Mouse (Mus musculus) adrenal gland, postnatal 4 days (tissue): ENCODE measurements around the gene Fbxo11. TPM values are rescaled to one million over a fixed set of nuclear protein-coding genes. Genes with fewer than 3 reads are reported as not detected.

Experiments
- DNase-seq, 2 experiments: peaks; one replicate each; pipeline ENCODE4 v3.0.0; 2021 to 2022; ENCODE audit warnings: low spot score in 2 of 2, mixed read lengths in 2 of 2
- long read RNA-seq, 2 experiments: library from polyadenylated mRNA; stranded (forward); transcript quantifications; one replicate each; pipeline ENCODE4 v2.0.0; 2021
- total RNA-seq, 2 experiments: library from RNA; stranded (reverse); gene quantifications; 2 replicates each; pipeline ENCODE4 v1.2.3; 2021

Fbxo11 gene
- 10 to 100 TPM; 74.0 to 76.3 TPM for total RNA-seq
- long read RNA-seq, experiment 1, full-length matches to known transcripts: 1 of 4 reads
- long read RNA-seq, experiment 1, partial matches to known transcripts: 1 of 4 reads
- long read RNA-seq, experiment 1, other reads (novel, unspliced or antisense): 2 of 4 reads
- long read RNA-seq, experiment 2, full-length matches to known transcripts: 5 of 18 reads
- long read RNA-seq, experiment 2, partial matches to known transcripts: 5 of 18 reads
- long read RNA-seq, experiment 2, other reads (novel, unspliced or antisense): 8 of 18 reads

DNA sequence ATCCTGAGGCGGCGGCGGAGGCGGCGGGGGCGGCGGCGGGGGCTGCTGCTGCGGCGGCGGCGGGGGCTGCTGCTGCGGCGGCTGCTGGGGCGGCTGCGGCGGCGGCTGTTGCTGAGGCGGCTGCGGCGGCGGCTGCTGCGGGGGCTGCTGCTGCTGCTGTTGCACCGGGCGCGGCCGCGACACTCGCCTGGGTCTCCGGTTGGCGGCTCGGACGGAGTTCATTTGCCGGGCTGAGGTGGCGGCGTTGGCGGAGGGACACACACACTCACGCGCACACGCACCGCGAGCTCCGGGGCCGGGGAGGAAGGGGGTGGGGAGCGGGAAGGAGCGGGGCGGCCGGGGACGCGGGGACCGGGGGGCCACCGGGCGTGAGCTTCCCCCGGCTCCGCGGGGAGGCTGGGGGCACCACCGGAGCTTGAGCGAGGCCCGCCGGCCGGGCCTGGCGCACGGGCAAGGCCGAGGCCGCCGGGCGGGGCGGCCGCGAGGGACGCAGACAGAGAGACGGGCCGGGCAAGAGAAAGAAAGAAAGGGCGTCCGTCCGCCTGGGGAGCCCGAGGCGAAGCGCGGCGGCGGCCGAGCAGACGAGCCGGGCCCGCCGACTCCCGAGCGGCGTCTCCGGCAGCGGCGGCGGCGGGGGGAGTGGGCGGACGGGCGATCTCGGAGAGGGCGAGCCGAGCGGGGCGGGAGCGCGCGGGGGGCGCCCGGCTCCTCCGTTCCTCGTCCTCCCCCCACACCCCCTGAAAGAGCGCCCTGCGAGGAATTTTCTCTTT is at the start of gene Fbxo11:
Gene Fbxo11, minus strand, starts transcription at position 261 of the 770 bp plus-strand sequence.
- peak; percentile 20 to 32 for DNase-seq

DNA sequence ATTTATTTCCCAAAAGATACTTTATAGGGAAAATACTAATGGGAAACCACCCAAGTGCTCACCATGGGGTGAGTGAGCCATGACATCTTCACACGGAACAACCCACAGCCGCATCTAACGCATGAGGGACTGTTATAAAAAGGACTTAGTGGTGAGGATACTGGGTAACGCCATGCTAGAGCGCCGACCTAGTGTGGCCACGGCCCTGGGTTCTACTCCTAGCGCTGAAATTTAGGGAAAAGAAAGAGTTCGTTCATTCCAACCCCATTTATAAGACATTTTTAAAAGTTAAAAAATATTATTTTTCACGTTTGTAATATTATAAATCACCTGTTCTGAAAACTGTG is 48.8 kb upstream of the Fbxo11 start:
- DNase-seq: no peak

DNA sequence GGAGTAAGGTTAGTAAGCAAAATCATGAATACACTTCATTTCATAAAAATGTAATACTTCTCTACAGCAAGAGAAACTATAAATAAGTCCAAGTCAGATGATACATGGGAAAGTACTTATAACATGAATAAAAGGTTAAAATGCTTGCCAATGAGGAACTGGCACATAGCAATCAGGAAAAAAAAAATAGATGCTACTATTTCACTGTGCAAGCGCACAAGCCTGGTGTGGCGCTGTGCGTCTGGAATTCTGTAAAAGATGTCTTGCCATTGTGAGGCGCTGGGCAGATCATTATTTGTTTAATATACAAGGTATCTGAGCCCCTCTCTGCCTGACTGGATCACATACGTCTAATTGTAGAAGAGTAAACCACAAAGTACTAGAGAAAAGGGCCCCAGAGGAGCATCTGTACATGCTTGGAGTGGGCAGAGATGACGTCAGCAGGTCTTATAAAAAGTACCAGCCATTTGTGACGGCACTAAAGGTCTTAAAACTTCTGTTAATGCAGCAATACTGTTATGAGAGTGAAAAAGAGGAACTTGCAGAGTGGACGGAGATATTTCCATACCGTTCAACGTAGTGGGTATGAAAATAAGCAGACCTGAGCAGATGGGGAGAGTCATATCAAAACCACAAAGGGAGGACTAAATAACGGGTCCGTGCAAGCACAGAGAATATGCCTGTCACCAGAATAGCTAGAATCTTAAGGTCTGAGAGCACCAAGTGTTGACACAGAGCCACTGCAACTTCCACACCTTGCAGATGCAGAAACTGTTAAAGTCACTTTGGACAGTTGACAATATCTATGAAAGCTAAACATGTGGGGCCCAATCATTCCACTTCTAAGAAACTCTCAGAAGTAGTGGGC is 48.2 kb upstream of the Fbxo11 start:
- no peak for DNase-seq

DNA sequence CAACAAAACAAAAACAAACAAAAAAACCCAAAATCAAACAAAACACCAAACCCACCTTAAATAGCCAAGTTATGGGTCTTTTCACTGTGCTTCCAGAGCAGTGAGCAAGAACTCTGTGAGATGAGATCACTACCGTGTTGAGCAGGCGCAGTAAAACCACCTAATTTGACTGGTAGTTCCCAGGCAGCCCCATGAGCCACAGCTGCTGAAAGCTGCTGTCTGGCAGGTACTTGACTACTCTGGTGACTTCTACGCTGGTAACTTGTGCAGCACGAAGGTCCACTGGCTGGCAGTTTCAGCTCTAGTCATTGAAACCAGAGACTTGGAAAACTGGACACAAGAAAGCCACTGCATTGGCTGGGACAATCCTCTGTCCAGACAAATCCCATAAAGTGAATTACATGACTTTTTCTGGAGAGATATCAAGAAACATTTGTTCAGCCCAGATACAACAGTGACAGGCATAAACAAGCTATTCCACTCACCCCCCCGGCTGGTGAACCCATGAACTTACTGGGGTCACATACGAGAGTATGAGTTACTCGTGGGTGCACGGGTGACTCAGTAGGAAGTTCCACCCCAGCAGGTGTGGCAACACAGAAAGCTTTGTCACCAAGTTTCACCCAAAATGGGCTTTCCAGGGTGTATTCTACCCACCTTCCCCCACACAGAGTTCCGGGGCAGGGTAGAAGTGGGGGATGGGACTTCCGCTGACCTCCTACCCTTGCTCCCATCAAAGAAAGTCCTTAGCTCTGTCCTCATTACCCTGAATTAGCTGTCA is 47.0 kb upstream of the Fbxo11 start:
- DNase-seq: no peak

DNA sequence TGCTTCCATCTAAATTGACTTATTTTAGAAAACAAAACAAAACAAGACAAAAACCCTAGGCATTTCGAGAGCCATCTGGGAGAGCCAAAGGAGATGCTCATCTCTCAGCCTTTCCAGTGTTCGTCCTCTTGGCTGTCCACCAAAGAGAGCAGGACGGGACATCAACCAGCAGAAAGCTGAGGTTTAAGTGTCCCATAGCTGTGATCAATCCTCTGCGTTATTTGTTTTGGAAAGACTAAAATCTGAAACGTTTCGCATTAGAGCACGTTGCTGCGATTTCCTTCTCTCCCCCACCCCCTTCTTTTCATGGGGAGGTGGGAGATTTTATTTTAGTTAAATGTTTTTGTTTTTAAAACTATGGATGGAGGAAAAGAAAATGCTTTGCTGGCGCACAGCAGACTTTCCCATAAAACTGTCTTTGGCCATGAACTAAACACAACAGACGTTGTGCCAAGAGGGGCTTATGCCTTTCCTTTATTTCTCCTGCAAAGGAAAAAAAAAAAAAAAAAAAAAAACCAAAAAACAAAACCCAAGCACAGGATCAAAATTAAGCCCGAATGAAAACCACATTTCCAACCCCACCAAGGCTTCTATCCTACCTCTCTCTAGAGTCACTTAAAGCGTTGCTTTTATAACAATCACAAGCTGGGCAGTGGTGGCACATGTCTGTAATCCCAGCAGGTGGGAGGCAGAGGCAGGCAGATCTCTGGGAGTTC is 46.1 kb upstream of the Fbxo11 start:
- no peak for DNase-seq

DNA sequence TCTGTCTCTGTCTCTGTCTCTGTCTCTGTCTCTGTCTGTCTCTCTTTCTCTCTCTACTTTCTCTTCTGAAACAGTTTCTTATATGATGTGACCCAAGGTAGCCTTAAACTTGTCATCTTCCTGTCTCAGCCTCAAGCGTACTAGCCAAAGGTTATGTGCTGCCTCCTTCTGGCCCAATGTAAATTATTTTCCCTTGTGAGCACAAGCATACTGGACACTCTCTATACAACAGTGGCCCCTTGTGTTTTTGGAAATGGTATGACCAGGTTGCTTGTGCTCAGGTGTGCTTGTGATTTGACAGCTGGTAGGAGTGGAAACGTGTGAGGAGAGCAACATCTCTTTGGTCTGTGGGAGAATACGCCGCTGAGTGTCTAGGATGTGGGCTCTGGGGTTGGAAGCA is 42.6 kb upstream of the Fbxo11 start:
- no peak for DNase-seq

DNA sequence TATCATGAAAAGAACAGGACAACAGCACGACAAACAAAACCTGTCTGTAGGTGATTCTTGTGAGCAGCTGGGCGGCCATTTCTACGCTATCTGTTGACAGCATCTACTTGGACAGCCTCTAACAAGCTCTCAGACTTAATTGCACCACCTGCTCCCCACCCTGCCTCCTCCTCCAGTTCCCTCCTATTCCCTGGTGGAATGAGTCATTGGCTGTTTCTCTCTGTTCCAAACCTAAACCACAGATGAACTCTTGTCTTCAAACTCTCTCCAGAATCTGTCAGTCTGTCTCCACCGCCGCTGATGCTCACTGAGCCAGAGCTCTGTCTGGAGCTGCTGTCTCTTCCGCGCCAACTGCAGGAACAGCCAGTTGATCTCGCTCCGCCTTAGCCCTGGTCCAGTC is 41.3 kb upstream of the Fbxo11 start:
- no peak for DNase-seq

DNA sequence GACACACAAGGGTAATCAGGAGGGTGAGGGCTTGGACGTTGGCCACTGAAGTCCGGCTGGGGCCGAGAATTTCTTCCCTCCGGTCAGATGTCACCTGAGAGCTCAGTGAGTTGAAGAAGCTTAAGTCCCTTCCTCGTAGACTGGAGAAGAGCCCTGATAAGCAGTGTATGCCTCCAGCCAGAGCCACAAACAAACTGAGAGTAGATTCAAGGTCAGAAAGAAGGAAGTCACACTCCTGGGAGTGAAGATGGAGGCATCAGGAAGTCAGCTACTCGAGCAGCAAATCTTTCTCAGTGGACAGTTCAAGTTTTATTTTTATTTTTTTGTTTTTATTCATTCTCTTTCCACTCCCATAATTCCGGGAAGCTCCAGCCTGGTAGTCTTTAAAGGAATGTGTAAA is 37.5 kb upstream of the Fbxo11 start:
- no peak for DNase-seq

DNA sequence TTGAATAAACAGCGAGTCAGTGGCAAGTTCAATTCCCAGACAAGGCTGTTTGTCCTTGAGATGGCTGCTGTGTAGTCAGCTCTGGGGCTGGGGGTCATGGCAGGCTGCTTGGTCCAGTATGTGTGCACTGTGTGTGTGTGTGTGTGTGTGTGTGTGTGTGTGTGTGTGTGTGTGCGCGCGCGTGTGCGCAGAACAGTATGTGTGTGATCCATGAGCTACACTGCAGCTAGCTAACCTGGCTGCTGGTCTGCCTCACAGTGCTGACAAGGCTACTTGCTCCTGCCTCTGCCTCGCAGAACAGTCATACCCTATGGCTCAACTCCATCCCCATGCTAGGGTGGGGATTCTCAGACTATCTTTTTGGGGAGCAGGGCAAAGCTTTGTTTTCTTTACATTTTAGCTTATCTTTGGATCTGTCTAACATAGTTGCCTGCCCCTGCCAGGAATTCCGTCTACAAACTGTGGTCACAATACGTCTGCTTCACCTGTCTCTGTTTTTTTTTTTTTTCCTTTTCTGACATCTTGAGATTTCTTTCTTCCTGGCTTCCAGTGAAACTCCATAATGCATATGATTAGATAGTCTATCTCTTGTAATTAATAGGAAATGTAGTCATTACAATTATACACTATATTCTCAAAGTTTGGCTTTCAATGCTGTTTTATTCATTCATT is 33.2 kb upstream of the Fbxo11 start:
- no peak for DNase-seq

DNA sequence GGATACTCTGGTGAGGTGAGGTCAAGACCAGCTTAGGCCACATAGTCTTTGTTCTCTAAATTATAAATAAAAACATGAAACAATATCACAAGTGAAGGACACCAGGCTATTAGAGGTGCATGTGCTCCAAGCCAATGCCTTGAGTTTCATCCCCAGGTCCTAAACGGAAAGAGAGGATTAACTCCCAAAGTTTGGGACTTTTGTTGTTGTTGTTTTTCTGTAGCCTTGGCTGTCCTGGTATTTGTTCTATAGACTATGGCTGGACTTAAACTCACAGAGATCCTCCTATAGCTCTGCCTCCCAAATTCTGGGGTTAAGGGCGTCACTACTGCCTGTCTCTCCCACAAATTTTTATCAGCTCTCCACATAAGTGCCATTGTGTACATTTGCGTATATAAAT is 32.5 kb upstream of the Fbxo11 start:
- DNase-seq: no peak

DNA sequence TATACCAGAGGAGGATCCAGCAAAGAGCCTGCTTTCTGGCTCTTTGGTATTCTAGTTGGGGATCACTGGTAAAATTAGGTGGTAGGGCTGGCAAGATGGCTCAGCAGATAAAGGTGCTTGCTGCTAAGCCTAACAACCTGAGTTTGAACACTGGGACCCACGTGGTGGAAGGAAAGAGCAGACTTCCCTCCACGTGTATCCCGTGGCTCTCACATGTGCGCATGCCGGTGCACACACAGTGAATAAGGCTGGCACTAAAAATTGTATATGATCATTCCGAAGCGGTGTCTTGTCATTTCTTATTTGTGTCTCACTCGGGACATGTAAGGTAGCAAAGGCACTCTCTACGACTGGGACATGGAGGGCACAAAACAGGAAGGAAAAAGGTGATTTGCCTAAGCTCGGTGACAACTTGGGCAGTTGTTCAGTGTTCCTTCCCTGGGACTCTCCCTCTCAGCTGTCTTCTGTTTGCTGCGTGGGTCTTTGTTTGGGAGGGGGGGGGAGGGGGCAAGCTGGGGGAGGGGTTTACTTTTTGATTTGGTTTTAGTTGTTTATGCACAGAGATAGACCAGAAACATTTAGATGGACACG is 31.8 kb upstream of the Fbxo11 start:
- DNase-seq: no peak

DNA sequence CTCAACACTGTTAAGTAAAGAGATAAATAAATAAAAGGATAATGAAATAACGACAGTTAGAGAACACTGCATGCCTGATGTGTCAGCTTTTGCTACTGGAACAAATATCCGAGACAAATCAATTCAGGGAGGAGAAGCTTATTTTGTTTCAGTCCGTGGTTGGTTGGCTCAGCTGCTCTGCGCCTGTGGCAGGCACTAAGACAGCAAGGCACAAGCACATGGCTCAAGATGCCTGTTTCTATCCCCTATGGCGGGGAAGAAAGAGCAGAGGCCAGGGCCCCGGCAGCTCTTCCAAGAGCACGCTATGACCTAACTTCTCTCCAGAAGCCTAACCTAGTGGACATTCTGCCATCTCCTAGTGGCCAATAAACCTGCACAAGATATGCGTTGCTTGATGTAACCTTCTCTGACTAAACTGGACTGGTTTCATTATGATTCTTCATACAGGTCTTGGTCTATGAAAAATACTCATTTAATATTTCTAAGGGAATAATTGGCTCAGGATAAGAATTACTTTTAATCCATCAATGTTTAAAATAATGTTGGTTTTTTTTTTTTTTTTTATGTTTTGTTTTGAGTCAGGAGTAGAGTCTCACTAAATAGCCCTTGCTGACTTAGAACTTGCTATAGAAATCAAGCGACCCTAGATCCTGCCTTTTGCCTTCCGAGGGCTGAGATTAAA is 30.6 kb upstream of the Fbxo11 start:
- no peak for DNase-seq

DNA sequence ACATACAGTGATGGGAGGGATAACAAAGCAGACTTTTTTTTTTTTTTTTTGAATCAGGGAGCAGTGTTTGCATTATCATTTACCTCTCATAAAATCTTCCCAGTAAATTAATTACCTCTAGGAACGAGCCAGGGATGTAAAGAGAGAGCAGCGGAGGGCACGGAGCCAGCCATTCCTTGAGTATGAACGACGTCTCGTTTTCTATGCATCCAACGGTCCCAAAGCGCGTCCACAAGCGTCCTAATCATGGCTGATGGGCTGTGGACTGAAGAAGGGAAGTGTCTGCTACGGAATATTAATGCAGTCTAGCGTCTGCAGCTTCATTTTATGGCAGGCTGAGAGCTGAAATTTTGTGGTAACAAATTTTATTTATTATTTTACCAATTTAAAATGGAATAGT is 29.2 kb upstream of the Fbxo11 start:
- no peak for DNase-seq

DNA sequence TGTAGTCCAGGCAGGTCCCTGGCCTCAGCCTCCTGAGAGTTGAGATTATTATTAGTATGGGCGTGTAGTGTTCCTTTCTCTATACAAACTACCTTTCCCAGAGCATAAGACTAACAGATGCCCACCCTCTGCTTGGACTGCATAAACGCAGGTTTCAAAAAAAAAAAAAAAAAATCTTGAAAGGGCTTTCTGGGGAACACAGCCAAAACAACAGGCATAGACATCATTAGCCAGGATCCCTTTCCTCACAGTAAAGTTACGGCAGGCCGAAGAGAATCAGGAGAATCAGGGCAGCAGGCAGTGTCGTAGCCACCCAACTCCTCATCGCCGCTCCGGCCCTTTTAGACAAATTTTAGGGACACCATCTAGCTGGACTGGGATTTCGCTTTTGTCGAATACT is 28.7 kb upstream of the Fbxo11 start:
- DNase-seq: no peak

DNA sequence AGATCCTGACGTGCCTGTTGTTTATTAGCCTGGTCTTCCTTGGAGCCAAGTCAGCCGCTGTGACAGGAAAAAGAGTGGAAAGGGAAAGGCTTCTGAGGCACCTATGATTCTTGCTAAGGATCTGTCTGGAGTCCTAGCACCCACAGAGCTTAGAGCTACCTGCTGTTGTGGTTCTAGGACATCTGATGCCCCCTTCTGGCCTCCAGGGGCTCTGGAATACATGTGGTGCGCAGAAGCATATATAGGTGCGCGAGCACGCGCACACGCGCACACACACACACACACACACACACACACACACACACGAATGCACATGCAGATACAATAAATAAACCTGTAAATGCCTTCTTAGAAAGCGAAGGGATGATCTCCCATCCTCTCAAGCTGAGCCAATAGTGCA is 20.9 kb upstream of the Fbxo11 start:
- DNase-seq: no peak

DNA sequence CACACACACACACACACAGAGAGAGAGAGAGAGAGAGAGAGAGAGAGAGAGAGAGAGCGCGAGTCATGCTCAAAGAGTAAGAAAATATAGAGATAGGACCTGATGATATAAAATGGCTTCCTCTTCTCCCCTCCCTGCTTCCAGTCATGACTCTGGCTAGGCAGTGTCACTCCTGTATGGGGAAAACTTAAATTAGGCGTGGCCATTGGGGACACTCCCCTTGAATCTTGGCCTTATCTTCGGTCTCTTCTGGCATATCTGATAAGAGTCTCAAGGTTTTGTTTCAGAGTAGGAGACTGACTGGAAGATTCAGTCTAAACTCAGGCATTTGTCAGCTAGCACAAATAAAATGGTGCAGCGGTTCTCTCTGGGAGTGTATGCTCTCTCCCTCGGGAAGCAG is 16.4 kb upstream of the Fbxo11 start:
- DNase-seq: no peak

DNA sequence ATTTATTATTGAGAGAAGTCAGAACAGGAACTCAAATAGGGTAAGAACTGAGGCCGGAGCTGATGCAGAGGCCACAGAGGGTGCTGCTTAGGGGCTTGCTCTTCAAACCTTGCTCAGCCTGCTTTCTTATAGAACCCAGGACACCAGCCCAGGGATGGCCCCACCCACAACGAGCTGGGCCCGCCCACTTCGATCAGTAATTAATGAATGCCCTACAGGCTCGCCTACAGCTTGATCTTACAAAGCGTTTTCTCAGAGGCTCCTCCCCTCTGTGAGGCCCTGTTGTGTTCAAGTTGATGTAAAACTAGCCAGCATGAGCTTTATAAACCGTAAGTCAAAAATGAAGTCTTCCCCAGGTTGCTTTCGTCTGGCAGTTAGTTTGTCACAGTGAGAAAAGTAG is 14.7 kb upstream of the Fbxo11 start:
- no peak for DNase-seq

DNA sequence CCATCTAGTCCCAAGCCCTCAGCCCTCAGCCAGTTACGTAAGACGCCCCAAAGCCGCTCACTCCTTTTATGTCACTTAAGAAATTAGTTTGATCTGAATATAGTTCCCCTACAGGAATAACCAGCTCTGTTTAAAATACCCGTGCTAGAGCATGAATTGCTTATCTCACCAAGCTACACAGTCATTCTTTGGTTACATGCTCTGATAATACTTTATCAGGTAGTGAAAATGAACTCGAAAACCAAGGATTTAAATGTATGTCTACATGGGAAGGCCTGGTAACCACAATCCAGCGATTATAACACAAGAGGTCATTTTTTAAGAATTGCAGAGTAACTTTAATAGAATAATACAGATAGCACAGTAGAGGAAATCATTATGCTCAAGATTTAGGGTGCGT is 7.0 kb upstream of the Fbxo11 start:
- DNase-seq: no peak
